ENCODE assay signal across 8 mouse cellular contexts in the genomic region with DNA sequence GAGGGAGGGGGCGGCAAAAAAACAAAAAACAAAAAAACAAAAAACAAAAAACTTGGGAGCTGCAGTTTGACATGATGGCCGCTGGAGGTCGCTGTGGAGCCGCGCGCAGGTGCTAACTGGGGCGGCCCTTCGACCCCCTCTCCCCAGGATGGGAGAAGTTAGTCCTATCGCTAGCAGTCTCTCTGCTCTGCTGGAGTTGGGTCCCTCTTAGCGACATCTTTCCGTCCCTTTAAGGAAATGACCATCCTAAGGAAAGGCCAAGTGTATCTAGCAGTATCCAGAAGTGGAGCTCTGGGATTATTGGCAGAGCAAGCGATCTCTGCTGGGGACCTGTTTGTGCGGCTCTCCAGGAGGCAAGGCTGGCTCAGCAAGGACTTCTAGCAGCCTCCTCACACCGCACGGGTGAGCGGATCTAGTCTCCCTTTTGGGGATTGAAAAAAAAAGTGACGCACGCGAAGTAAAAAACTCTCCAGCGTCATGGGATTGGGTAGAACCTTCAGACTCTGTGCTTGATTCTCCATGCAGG. TPM values are rescaled to one million over a fixed set of nuclear protein-coding genes. Genes with fewer than 3 reads are reported as not detected.
DNase-seq lines count a peak whose midpoint lies in the region; TF ChIP-seq lines count a peak whose summit lies in the region.

No protein-coding gene starts in this region.

- peak; percentile 43 for DNase-seq in lung, adult 2 months
- DNase-seq in lung, postnatal 36 days: no peak
- DNase-seq in heart, adult 2 months: peak; percentile 47 to 60
- DNase-seq in kidney, adult 18-20 months: peak; percentile 60
- DNase-seq in splenic B cell, adult 2 months (ENCODE audit: low read depth, low spot score): peak; percentile 62
- DNase-seq in layer of hippocampus, adult 9-11 months: no peak

- peaks cover 8% of the 10 kb centered on the region for H3K4me1 ChIP-seq in lung, adult 2 months (ENCODE audit: control insufficient read depth, insufficient read depth, low read length)
- H3K4me1 ChIP-seq in bone marrow macrophage, adult 2 months (ENCODE audit: control insufficient read depth, insufficient read depth, low read length): no peaks in the 10 kb centered on the region
- no peaks in the 10 kb centered on the region; the same call in 1 of the 2 replicates for H3K4me1 ChIP-seq in heart, adult 2 months (ENCODE audit: control insufficient read depth, insufficient read depth, low read length)

- H3K9ac ChIP-seq in heart, adult 2 months (ENCODE audit: low read depth, low read length): peak overlapping the region; percentile 57

- TF ChIP-seq CTCF in lung, adult 2 months (IDR thresholded peaks at IDR 0.05; ENCODE audit: insufficient read depth, low read length): peak; percentile 62
- peak; percentile 98 for TF ChIP-seq CTCF in bone marrow macrophage, adult 2 months (IDR thresholded peaks at IDR 0.05; ENCODE audit: low read depth, low read length)
- peak; percentile 94 for TF ChIP-seq CTCF in heart, adult 2 months (IDR thresholded peaks at IDR 0.05)

- no peaks in the 10 kb centered on the region for H3K79me2 ChIP-seq in heart, adult 2 months (replicated peaks; ENCODE audit: control insufficient read depth, insufficient read depth, low read length)
- no peaks in the 10 kb centered on the region for H3K79me2 ChIP-seq in macrophage (ENCODE audit: inconsistent target)

- intact Hi-C loops in heart, adult 2 months (cut with DNase I): loop anchor here (1.0 kb wide), 3 partner anchors 78 to 374 kb away; no protein-coding TSS in a partner anchor

- H3K27ac ChIP-seq in bone marrow macrophage, adult 2 months (ENCODE audit: insufficient read depth, low read depth, low read length): no peak overlapping the region
- peak overlapping the region; percentile 75 for H3K27ac ChIP-seq in heart, adult 2 months
- H3K27ac ChIP-seq in macrophage: no peak overlapping the region

- TF ChIP-seq EP300 in heart, adult 2 months (IDR thresholded peaks at IDR 0.05; ENCODE audit: insufficient read depth, low read depth, low read length): no peak

- H3K27me3 ChIP-seq in heart, adult 2 months (ENCODE audit: control insufficient read depth, insufficient read depth, low read length): no peaks in the 10 kb centered on the region
- no peaks in the 10 kb centered on the region for H3K27me3 ChIP-seq in splenic B cell, adult 2 months (ENCODE audit: control insufficient read depth, insufficient read depth, low read length, poor library complexity, severe bottlenecking)

- no peak for TF ChIP-seq POLR2A in lung, adult 2 months (IDR thresholded peaks at IDR 0.05; ENCODE audit: borderline replicate concordance, extremely low read depth, low read depth, low read length)
- TF ChIP-seq POLR2A in bone marrow macrophage, adult 2 months (IDR thresholded peaks at IDR 0.05; ENCODE audit: borderline replicate concordance, low read depth, low read length): no peak
- peak; percentile 58; the same call in 1 of the 2 replicates for TF ChIP-seq POLR2A in heart, adult 2 months (IDR thresholded peaks at IDR 0.05; ENCODE audit: insufficient read depth, low read depth, low read length)

- no peaks in the 10 kb centered on the region for H3K36me3 ChIP-seq in heart, adult 2 months (ENCODE audit: control insufficient read depth, insufficient read depth, low read length)
- no peaks in the 10 kb centered on the region for H3K36me3 ChIP-seq in macrophage (ENCODE audit: inconsistent target)
- H3K36me3 ChIP-seq in splenic B cell, adult 2 months (ENCODE audit: control insufficient read depth, insufficient read depth, low read length, poor library complexity, severe bottlenecking): no peaks in the 10 kb centered on the region

- peak overlapping the region; percentile 54 for H3K4me3 ChIP-seq in lung, adult 2 months (replicated peaks; ENCODE audit: extremely low read depth, low read depth, low read length)
- H3K4me3 ChIP-seq in bone marrow macrophage, adult 2 months (ENCODE audit: insufficient read depth, low read length): peak overlapping the region; percentile 54
- peak overlapping the region; percentile 32 for H3K4me3 ChIP-seq in heart, adult 2 months
- peak overlapping the region; percentile 28 for H3K4me3 ChIP-seq in macrophage (ENCODE audit: inconsistent target)

- 7% methylated on average over 20 of the region's 20 CpGs for WGBS in lung, adult 2 months
- WGBS in heart, adult 2 months: 7% methylated on average over 20 of the region's 20 CpGs
- 7% methylated on average over 20 of the region's 20 CpGs for WGBS in macrophage (ENCODE audit: missing documents)

RNA-seq across cellular contexts. Expression of a gene that starts 7.8 kb away (rescaled TPM):
- 8.7 and 10.7 TPM in 2 replicates for polyA plus RNA-seq in lung, adult 2 months (2012; rRNA removed)
- polyA plus RNA-seq in bone marrow macrophage, adult 2 months (2012; ENCODE audit: insufficient read depth, insufficient read length, missing spikeins): 0.53 TPM in 1 of 2 replicates, not detected in the other
- under 1 TPM; 0.52 to 0.76 TPM for total RNA-seq in heart, adult 2 months (2021)
- 2.4 and 3.0 TPM in 2 replicates for polyA plus RNA-seq in heart, adult 2 months (2012; rRNA removed)
- 1 to 10 TPM in 5 of 26 experiments, under 1 TPM in 9, not detected in 12; 0.41 to 2.5 (median 0.95) TPM for total RNA-seq in macrophage (2018; cell fraction: chromatin; rRNA removed)
- under 1 TPM in 13 of 26 experiments, not detected in 13; 0.08 to 0.76 (median 0.19) TPM for total RNA-seq in macrophage (2018; cell fraction: cytosol; rRNA removed)
- total RNA-seq in macrophage (2018; cell fraction: nucleus; rRNA removed): 1 to 10 TPM in 2 of 26 experiments, under 1 TPM in 11, not detected in 13; 0.28 to 1.6 (median 0.60) TPM
- 0.13 TPM in 1 of 3 replicates, not detected in the others for polyA plus RNA-seq in macrophage (2018)

RNA-seq across cellular contexts. Expression of a gene that starts 17.1 kb away (rescaled TPM):
- polyA plus RNA-seq in lung, adult 2 months (2012; rRNA removed): 91.8 and 94.8 TPM in 2 replicates
- polyA plus RNA-seq in bone marrow macrophage, adult 2 months (2012; ENCODE audit: insufficient read depth, insufficient read length, missing spikeins): 889 and 906 TPM in 2 replicates
- total RNA-seq in heart, adult 2 months (2021): 10 to 100 TPM; 85.7 to 93.3 TPM
- polyA plus RNA-seq in heart, adult 2 months (2012; rRNA removed): 77.2 and 121 TPM in 2 replicates
- 100 to 1,000 TPM in 3 of 26 experiments, 10 to 100 TPM in 23; 17.4 to 124 (median 36.1) TPM for total RNA-seq in macrophage (2018; cell fraction: chromatin; rRNA removed)
- 100 to 1,000 TPM; 262 to 745 (median 448) TPM for total RNA-seq in macrophage (2018; cell fraction: cytosol; rRNA removed)
- total RNA-seq in macrophage (2018; cell fraction: nucleus; rRNA removed): 100 to 1,000 TPM in 25 of 26 experiments, 10 to 100 TPM in 1; 72.5 to 401 (median 197) TPM
- polyA plus RNA-seq in macrophage (2018): 629 to 1,120 TPM (median 845 TPM) in 3 replicates

Comparison
In these comparisons a context has a peak if more than half of its experiments do, and no peak if none do; other contexts are left out.
1. DNase-seq: peak in lung, adult 2 months (single experiment), heart, adult 2 months (2 of 2), kidney, adult 18-20 months (single experiment) and splenic B cell, adult 2 months (single experiment); none in lung, postnatal 36 days (single experiment) and layer of hippocampus, adult 9-11 months (single experiment).
2. Peak in every context shown above with its lines, with median percentiles within 50 percentile points of each other: H3K4me3 ChIP-seq and CTCF ChIP-seq.